Mouse (Mus musculus) megakaryocyte-erythroid progenitor cell, adult 5-6 weeks (primary cell): ENCODE measurements around the gene Tbc1d12. TPM values are rescaled to one million over a fixed set of nuclear protein-coding genes. Genes with fewer than 3 reads are reported as not detected.

Experiments used
- ATAC-seq: replicated peaks from 2 replicates; pipeline ENCODE4 v1.8.0; 2016; ENCODE audit warnings: mild to moderate bottlenecking, inconsistent platforms; ENCODE audit not compliant: severe bottlenecking, poor library complexity, low FRiP score, low TSS enrichment
- total RNA-seq, 2 experiments: library from RNA; stranded (forward) in 1 of 2; stranded (reverse) in 1 of 2; fragments of 200-1000, 215-1000 nt in 1 of 2; fragments of >200 nt in 1 of 2; fragmentation: Nextera tagmentation in 1 of 2; gene quantifications; 2 replicates each; pipeline ENCODE4 v1.2.3; 2014 to 2017

Tbc1d12 gene
- total RNA-seq, 2 experiments from 2014 or later = 1.9 to 4.2 TPM

GRCm38 (mm10) chr19:38901146-38902135, 65.1 kb downstream of the Tbc1d12 start:
- ATAC-seq = no peak

GRCm38 (mm10) chr19:38902501-38902900, 66.1 kb downstream of the Tbc1d12 start:
- ATAC-seq = peak; percentile 44

DNA sequence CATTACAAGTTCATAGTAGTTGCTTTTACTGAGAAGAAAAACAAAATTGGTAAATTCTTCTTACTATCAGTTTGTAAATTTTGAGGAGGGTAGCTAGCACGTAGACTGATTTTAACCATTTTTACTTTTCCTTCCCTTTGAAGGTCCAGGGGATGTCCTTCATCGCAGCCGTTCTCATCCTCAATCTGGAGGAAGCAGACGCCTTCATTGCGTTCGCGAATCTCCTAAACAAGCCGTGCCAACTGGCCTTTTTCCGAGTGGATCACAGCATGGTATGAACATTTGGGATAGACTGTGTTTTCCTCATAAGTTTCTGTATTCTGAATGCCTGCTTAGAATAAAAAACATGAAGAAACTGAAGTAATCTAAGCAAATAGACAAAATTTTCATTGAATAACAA, 77.4 kb downstream of the Tbc1d12 start:
- no peak for ATAC-seq

- ATAC-seq = no peak
Measured at GRCm38 (mm10) chr19:38914926-38915325, 78.5 kb downstream of the Tbc1d12 start.

- peak; percentile 84 for ATAC-seq
Measured at GRCm38 (mm10) chr19:38915677-38916076, 79.3 kb downstream of the Tbc1d12 start.

DNA sequence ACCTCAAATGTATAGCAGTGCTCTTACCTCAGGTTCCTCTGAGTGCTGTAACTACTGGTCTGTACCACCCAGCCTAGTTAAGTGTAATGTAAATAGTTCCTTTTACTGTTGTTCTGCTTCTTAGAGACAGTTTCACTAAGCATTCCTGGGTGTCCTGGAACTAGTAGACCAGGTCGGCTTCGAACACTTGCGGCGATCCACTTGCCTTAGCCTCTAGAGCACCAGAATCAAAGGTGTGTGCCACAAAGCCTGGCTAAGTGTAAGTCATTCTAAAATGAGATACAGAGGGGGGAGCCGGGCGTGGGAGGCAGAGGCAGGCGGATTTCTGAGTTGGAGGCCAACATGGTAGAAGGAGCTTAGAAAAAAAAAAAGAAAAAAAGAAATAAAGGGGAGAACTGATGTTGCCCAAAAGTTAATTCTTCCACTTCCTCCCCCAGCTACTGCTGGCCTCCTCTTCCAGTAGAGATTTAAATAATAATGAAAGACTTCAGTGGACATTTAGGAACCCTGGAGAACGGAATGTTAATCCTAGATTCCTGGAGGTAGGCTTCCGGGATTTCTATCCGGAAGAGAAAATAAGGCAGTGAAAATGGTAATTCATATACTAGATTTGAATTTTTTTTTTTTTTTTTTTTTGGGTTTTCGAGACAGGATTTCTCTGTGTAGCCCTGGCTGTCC, 92.2 kb downstream of the Tbc1d12 start:
- ATAC-seq = no peak

DNA sequence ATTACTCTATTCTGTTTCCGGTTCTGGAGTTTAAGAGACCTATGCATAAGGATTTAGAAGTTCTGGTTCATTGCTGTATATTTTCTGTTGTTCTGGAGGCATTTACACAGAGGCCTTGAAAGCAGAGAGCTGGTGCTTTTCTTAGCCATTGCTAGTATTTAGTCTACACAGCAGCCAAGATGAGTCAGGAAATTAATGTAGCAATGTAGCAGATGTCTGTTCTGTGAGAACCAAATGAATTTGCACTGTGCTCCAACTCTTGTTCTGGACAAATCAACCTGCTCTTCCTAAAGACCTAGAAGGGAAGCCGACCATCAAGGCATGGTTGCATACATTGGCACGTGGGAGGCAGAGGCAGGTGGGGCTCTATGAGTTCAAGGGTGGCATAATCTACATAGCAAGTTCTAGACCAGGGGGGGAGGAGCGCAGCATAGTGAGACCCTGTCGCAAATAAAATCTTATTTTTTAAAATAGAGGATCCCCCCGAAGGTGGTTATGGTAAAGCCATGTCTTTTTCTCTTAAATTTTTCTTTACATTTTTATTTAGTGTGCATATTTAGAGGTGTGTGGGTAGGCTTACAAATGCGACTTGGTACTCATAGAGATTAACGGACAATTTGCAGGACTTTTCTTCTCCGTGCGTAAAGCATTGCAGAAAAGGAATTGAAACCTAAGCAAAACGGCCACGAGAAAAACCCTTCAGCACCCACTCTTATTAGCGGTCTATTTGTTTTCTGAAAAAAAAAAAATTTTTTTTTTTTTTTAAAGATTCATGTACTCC, 93.3 kb downstream of the Tbc1d12 start:
- no peak for ATAC-seq

DNA sequence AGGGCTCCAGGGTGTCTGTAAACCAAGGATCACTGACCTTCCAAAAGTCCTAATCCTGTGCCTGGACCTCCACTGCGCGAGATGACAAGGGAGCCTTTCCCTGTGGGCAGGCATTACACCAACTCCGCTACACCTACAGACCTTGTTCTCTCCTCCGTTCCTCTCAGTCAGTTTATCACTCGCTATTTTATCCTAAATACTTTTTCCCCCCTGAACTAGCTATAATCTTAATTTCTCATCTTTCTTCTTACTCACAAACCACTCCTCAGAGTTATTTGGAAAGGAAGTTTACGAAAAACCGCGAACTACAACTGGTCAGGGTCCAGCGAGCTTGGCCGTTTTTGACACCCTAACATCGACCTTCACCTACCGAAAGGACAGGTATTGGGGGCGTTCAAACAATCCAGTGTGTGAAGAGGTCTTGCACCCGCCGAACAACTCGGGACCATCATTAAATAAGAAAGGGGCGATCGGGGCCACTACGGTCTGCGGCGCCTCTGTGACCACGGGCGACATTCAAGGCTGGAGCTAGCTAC, 93.9 kb downstream of the Tbc1d12 start:
- ATAC-seq = no peak

DNA sequence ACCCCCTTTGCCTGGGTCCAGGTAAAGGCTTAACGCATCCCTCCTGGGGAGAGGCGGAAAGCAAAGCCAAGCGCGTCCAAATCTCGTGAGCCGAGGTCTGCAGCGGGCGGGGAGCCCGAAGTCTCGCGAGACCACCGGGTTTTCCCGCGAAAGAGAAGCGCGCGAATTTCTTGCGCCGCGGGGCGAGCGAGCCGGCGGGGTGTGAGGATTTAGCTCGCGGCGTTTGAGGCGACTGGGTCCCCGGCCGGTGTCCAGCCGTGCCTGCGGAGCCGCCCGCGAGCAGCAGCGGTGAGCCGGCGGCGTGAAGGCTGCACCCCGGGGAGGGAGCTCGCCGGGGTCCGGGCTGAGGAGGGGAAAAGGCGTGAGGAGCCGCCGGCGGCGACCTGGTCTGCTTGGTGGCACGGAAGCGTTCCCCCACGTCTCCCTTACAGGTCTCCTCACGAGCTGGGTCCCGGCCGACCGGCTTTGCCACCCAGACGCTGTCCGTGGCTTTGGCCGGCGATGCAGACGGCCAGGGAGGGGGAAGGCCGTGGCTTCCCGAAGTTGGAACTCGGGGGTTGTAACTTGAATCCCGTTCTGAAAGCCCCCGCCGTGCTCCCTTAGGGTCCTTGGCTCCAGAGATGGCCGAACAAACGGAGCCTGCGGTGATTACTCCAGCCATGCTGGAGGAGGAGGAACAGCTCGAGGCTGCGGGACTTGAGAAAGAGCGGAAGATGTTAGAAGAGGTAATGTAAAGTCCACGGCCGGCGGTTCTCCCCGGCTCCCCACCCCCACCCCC, 94.6 kb downstream of the Tbc1d12 start, which contains the start of gene Hells:
Gene Hells (plus strand): TSS at position 128 of the 778 bp plus-strand sequence.
- ATAC-seq = peak; percentile 92

DNA sequence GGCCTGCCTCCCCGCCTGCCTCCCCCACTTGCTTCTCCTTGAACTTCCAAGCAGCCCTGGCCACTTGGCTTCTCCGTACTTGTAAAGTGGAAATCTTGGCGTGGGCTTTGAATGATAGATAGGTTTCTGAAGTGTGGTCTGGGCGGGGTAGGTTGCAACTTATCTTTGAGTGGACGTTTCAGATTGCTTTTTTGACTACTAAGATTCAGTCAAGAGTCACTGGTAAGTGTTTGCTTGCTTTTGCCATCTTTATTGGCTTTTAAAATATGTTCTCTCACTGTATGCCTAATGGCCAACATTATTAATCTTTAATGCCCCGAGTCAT, 95.1 kb downstream of the Tbc1d12 start:
- ATAC-seq = 0 out of 2 replicates have a peak, but pooled peaks have one; percentile 18

GRCm38 (mm10) chr19:38944590-38945307, 108.4 kb downstream of the Tbc1d12 start:
- no peak for ATAC-seq

Other genes with a start within 250 kb of the Tbc1d12 start
- 24.3 and 34.6 TPM in 2 replicates for gene Noc3l, start 17.3 kb upstream of the Tbc1d12 start, total RNA-seq (2014; fragmentation: Nextera tagmentation)
- 60.5 and 71.2 TPM in 2 replicates for gene Noc3l, start 17.3 kb upstream of the Tbc1d12 start, total RNA-seq (2017)
- 61.1 and 73.1 TPM in 2 replicates for gene Hells, start 94.3 kb downstream of the Tbc1d12 start, total RNA-seq (2014; fragmentation: Nextera tagmentation)
- 77.3 and 82.1 TPM in 2 replicates for gene Hells, start 94.3 kb downstream of the Tbc1d12 start, total RNA-seq (2017)
- gene Cyp2c55, start 170.4 kb downstream of the Tbc1d12 start, total RNA-seq (2014; fragmentation: Nextera tagmentation) = not detected in 2 replicates
- not detected in 2 replicates for gene Cyp2c55, start 170.4 kb downstream of the Tbc1d12 start, total RNA-seq (2017)
- gene Cyp2c65, start 224.4 kb downstream of the Tbc1d12 start, total RNA-seq (2014; fragmentation: Nextera tagmentation) = not detected in 2 replicates
- not detected in 2 replicates for gene Cyp2c65, start 224.4 kb downstream of the Tbc1d12 start, total RNA-seq (2017)